Mouse (Mus musculus) gastrocnemius, adult 8-10 months (tissue): ENCODE measurements at regions not wholly inside any gene's neighbourhood (a gene's known extent, or its start where the extent isn't known, plus 50 kb on each side); places are given as distances from the start of the nearest gene placed in this dataset.

ENCODE experiments used
- DNase-seq, 2 experiments: peaks; one replicate each; pipeline ENCODE4 v3.0.0; 2022; ENCODE audit warnings: low spot score in 2 of 2

- no peak for DNase-seq
Observed at GRCm38 (mm10) chr14:90488301-90488700, 2017.1 kb upstream of the Pcdh20 start.

- DNase-seq = no peak
Observed at GRCm38 (mm10) chr14:90447971-90448370, 1976.8 kb upstream of the Pcdh20 start.

- no peak for DNase-seq
Observed at GRCm38 (mm10) chr14:90432874-90433543, 1961.8 kb upstream of the Pcdh20 start.

GRCm38 (mm10) chr14:90412707-90413106 is 1941.5 kb upstream of the Pcdh20 start:
- no peak for DNase-seq

GRCm38 (mm10) chr14:90406350-90406749 is 1935.2 kb upstream of the Pcdh20 start:
- no peak for DNase-seq

GRCm38 (mm10) chr14:90405476-90405875 is 1934.3 kb upstream of the Pcdh20 start:
- DNase-seq = no peak

GRCm38 (mm10) chr14:90367256-90367936 is 1896.2 kb upstream of the Pcdh20 start:
- no peak for DNase-seq

- no peak for DNase-seq
Observed at GRCm38 (mm10) chr14:90334541-90334940, 1863.3 kb upstream of the Pcdh20 start.

GRCm38 (mm10) chr14:90295456-90295855 is 1824.3 kb upstream of the Pcdh20 start:
- DNase-seq = peak; percentile 10

GRCm38 (mm10) chr14:90246042-90246441 is 1774.8 kb upstream of the Pcdh20 start:
- DNase-seq = no peak

- no peak for DNase-seq
Observed at GRCm38 (mm10) chr14:90232661-90233060, 1761.5 kb upstream of the Pcdh20 start.

- no peak for DNase-seq
Observed at GRCm38 (mm10) chr14:90200294-90200693, 1729.1 kb upstream of the Pcdh20 start.

GRCm38 (mm10) chr14:90197791-90198190 is 1726.6 kb upstream of the Pcdh20 start:
- DNase-seq = no peak

- DNase-seq = no peak
Observed at GRCm38 (mm10) chr14:90172729-90173128, 1701.5 kb upstream of the Pcdh20 start.
